Mouse (Mus musculus): ENCODE data around the gene Dcaf12l2. TPM values are rescaled to one million over a fixed set of nuclear protein-coding genes. Genes with fewer than 3 reads are reported as not detected.

The Dcaf12l2 gene
- 1 to 10 TPM; 1.1 to 1.4 TPM for total RNA-seq (2021)
- long read RNA-seq, experiment 1: 0 reads
- long read RNA-seq, experiment 2, partial matches to known transcripts: 0 of 1 reads
- long read RNA-seq, experiment 2, other reads (novel, unspliced or antisense): 0 of 1 reads

GRCm38 (mm10) chrX:44367646-44368521, at the start of gene Dcaf12l2:
Dcaf12l2 (minus strand) TSS chrX:44368342.
- DNase-seq (ENCODE audit: low spot score in 2 of 2): peak; percentile 1 to 5

DNA sequence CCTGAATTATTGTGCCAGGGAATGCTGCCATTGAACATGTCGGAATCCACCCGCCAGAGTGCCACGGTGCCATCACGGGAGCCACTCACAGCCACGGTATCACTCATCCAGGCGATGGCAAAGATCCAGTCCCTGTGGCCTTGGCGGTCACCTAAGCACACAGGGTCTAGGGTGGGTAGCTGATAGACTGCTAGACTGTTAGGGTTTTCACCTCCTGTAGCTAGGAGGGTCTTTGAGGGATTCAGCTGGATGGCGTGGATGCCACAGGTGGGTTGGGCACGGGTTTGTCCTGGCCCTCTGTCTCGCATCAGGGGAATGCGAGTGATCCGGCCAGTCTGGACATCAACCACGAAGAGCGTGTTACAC, 879 bp downstream of the Dcaf12l2 start:
- DNase-seq (ENCODE audit: low spot score in 2 of 2): no peak

Measured in left cerebral cortex, adult 18-20 months (tissue).